Mouse (Mus musculus): Measurements from ENCODE around the gene Bcl2l12.

- TF ChIP-seq CTCF (IDR thresholded peaks at IDR 0.05; ENCODE audit: control insufficient read depth, insufficient read depth, insufficient replicate concordance, low read depth, low read length): no peak
- TF ChIP-seq POLR2A (IDR thresholded peaks at IDR 0.05; ENCODE audit: control insufficient read depth, low read depth, low read length): peak; percentile 53; the same call in 1 of the 2 replicates
Measured at GRCm38 (mm10) chr7:44952611-44953306, 45.8 kb downstream of the Bcl2l12 start.
